Mouse (Mus musculus) limb, embryonic 10.5 days (tissue): ENCODE measurements at regions not wholly inside any gene's neighbourhood (a gene's known extent, or its start where the extent isn't known, plus 50 kb on each side); places are given as distances from the start of the nearest gene placed in this dataset.

Experiments
- DNase-seq: peaks from one replicate; pipeline ENCODE4 v3.0.0-alpha.2; 2017; ENCODE audit warnings: low spot score
- H3K27ac ChIP-seq: fragments of 300-500 bp; sonication (generic); 2 replicates; pipeline ENCODE4 v1.5.1; 2016; ENCODE audit warnings: mild to moderate bottlenecking
- H3K27me3 ChIP-seq: fragments of 300-500 bp; sonication (generic); 2 replicates; pipeline ENCODE4 v1.6.1; 2016; ENCODE audit warnings: low read depth, mild to moderate bottlenecking; ENCODE audit not compliant: poor library complexity, severe bottlenecking
- H3K36me3 ChIP-seq: fragments of 300-500 bp; sonication (generic); 2 replicates; pipeline ENCODE4 v1.6.1; 2016; ENCODE audit warnings: mild to moderate bottlenecking, moderate library complexity
- H3K4me1 ChIP-seq: fragments of 300-500 bp; sonication (generic); 2 replicates; pipeline ENCODE4 v1.6.1; 2016
- H3K4me3 ChIP-seq: fragments of 300-500 bp; sonication (generic); 2 replicates; pipeline ENCODE4 v1.5.1; 2016; ENCODE audit warnings: mild to moderate bottlenecking, moderate library complexity
- H3K9me3 ChIP-seq: fragments of 300-500 bp; sonication (generic); replicated peaks from 2 replicates; pipeline ENCODE4 v1.6.1; 2016; ENCODE audit warnings: mild to moderate bottlenecking
- WGBS: fragments of 180-500 bp; shearing (Covaris S2); methylation state at CpG from one replicate; pipeline ENCODE4 v1.1.7; 2016; 5-methylcytosine and 5-hydroxymethylcytosine counted together

DNA sequence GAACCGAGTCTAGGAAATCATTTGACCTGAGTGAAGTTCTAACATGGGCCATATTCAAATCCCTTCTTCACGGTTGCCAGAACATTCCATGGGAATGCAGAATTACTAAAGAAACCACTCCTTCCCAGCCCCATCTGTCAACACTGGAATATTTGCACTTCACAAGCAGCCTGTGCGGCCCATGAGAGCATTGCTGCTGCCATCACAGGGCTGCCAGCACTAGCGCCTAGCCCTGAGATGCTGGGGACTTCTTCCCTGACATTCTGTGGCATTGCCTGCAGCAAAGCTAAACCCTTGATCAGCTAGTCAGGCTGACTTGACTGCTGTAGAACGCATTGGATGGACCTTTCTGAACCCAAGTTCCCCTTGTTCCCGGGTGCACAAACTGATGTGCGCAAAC lies 258.8 kb downstream of the Lmx1a start:
- 89% methylated on average over 7 of the region's 7 CpGs for WGBS
- Histone ChIP-seq H3K27ac (no peak overlapping the region), H3K36me3 (no peaks in the 10 kb centered on the region), H3K9me3 (no peaks in the 10 kb centered on the region), H3K27me3 (no peaks in the 10 kb centered on the region), H3K4me3 (no peak overlapping the region), H3K4me1 (no peaks in the 10 kb centered on the region)
- DNase-seq: no peak

DNA sequence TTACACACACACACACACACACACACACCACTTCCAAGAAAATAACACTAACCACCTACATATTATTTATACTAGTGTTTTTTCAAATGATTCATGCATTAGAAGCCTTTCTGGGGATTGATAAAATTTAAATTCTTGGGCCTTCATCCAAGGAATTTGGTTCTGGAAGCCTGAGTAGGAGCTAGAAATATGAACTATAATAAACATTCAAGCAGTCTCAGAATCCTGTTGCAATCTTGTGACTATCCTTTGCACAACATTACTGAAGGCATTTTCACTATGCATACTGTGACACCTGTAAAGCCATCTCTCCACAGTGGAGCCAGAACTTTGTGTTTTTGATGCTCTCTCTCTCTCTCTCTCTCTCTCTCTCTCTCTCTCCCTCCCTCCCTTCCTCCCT lies 262.7 kb downstream of the Lmx1a start:
- Histone ChIP-seq H3K4me1 (no peaks in the 10 kb centered on the region), H3K36me3 (no peaks in the 10 kb centered on the region), H3K9me3 (no peaks in the 10 kb centered on the region), H3K4me3 (no peak overlapping the region), H3K27ac (no peak overlapping the region), H3K27me3 (no peaks in the 10 kb centered on the region)
- DNase-seq: no peak

DNA sequence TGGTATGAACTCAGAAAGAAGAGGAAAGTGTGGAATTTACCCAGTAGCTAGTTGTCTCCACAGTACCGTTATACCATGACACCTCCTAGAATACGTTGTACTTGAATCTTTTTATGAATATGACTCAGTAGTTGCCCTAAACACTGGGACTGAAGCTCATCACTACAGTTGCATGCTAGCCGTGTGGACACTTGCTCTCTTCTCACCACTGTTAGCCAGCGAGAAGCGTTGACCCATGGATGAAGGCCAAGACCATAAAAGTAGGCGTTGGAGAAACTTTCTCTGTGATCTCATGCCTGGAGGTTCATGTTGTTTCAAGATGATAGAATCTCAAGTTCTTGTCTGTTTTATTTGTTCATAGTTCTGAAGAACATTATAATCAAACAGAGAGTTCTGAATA lies 269.5 kb downstream of the Lmx1a start:
- Histone ChIP-seq H3K27ac (no peak overlapping the region), H3K4me3 (no peak overlapping the region)

DNA sequence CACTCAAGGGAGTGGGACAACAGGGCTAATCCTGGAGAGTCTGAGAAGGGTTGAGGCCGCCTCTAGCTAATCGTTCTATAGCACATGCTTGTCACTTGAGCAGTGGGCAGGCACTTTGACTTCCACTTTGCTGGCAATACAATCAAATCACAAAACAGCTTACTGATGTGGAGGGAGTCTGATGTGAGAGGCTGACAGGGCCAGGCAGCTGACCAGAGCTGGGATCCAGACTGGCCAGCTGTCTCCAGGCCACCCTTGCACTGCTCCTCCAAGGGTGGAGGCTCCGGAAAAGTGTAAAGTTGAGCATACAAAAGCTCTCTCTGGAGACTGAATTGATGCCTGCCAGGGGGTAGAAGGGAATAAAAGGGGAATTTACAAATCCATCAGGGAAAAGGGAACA lies 280.5 kb downstream of the Lmx1a start:
- Histone ChIP-seq H3K4me3 (no peak overlapping the region), H3K36me3 (no peaks in the 10 kb centered on the region), H3K4me1 (no peaks in the 10 kb centered on the region), H3K9me3 (no peaks in the 10 kb centered on the region), H3K27ac (no peak overlapping the region), H3K27me3 (no peaks in the 10 kb centered on the region)
- 84% methylated on average over 3 of the region's 3 CpGs for WGBS
- no peak for DNase-seq

More for the DNA sequence above, 269.5 kb downstream of the Lmx1a start:
- Histone ChIP-seq H3K4me1 (peaks cover 3% of the 10 kb centered on the region; the same call in 1 of the 2 replicates), H3K9me3 (no peaks in the 10 kb centered on the region), H3K27me3 (no peaks in the 10 kb centered on the region), H3K36me3 (no peaks in the 10 kb centered on the region)
- WGBS: 94% methylated on average over 6 of the region's 6 CpGs
- DNase-seq: no peak

DNA sequence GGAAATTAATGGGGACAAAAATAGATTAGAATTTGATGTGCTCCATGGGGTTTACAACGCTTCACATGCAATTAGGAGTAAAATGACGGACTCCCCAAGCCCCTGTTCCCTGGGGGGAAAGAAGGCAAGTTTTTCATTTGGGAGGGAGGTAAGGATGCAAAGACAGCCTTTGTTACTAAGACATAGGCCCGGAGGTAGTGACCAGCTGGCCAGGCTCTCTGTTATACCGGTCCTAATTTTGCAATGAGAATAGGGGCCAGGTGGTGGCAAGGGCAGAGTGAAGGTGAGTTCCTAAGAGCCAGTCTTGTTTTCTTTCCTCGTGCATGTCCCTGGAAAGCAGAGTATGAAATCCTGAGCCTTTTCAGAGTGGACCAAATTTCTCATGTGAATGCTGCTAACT lies 280.9 kb downstream of the Lmx1a start:
- Histone ChIP-seq H3K9me3 (no peaks in the 10 kb centered on the region), H3K36me3 (no peaks in the 10 kb centered on the region), H3K27me3 (no peaks in the 10 kb centered on the region), H3K4me1 (no peaks in the 10 kb centered on the region), H3K4me3 (no peak overlapping the region), H3K27ac (no peak overlapping the region)
- DNase-seq: no peak
- 85% methylated on average over 5 of the region's 5 CpGs for WGBS

DNA sequence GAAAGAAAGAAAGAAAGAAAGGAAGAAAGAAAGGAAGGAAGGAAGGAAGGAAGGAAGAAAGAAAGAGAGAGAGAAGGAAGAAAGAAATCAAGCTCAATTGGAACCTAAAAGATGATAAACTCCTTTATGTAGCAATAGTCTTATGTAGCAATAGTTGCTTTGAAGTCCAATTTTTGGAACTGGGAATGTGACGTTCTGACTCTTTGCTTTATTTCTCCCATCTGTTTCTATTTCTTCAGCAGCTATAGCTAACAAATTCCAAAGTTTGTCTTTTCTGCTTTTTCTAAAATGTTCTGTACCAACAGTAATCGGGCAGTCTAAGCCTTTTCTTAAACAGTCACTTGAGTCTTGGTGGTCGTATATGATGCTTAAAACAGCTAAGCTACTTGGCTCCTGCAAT lies 287.7 kb downstream of the Lmx1a start:
- WGBS: 84% methylated on average over 3 of the region's 3 CpGs
- H3K9me3 ChIP-seq: no peaks in the 10 kb centered on the region

DNA sequence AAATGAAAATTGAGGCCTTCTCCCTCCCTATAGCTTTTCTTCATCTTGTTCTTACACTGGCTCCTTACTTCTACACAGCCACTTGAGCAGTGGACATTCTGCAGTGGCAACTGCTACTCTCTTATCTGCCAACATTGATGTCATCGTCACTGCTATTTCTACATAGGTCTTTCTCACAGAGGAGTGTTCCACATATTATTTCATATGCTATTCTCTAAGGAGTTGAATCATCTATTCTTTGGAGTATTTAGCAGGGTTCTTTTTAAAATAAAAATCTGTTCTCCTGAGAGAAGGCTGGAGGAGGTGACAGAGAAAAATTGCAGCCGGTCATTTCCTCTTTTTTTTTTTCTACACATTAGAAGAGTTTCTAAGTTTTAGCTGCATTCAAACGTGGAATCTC lies 290.1 kb downstream of the Lmx1a start:
- Histone ChIP-seq H3K27ac (no peak overlapping the region), H3K4me1 (no peaks in the 10 kb centered on the region), H3K27me3 (no peaks in the 10 kb centered on the region), H3K36me3 (no peaks in the 10 kb centered on the region), H3K9me3 (no peaks in the 10 kb centered on the region), H3K4me3 (no peak overlapping the region)
- DNase-seq: no peak
- 84% methylated on average over 3 of the region's 3 CpGs for WGBS

More for the DNA sequence above, 287.7 kb downstream of the Lmx1a start:
- H3K27me3 ChIP-seq: no peaks in the 10 kb centered on the region
- H3K36me3 ChIP-seq: no peaks in the 10 kb centered on the region
- no peak overlapping the region for H3K4me3 ChIP-seq
- no peaks in the 10 kb centered on the region for H3K4me1 ChIP-seq
- no peak overlapping the region for H3K27ac ChIP-seq
- DNase-seq: no peak

DNA sequence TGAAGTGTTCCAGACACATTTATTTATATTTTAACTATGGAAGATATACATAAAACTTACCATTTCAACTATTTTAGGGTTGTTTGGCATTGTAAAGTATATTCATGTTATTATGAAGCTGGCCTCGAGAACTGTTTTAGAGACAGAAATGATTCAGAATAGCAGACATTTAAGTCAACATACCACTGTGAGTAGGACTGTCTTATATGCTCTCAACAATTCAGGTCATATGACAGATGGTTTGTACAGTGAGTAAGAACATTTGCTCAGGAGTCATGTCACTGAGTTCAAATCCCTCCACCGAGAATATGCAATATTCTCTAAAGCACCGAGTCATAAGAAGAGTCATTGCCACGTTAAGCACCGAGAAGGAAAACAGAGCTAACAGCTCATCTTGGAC lies 290.6 kb downstream of the Lmx1a start:
- DNase-seq: no peak
- Histone ChIP-seq H3K4me1 (no peaks in the 10 kb centered on the region), H3K27ac (no peak overlapping the region), H3K36me3 (no peaks in the 10 kb centered on the region), H3K9me3 (no peaks in the 10 kb centered on the region), H3K27me3 (no peaks in the 10 kb centered on the region), H3K4me3 (no peak overlapping the region)
- 94% methylated on average over 5 of the region's 5 CpGs for WGBS

DNA sequence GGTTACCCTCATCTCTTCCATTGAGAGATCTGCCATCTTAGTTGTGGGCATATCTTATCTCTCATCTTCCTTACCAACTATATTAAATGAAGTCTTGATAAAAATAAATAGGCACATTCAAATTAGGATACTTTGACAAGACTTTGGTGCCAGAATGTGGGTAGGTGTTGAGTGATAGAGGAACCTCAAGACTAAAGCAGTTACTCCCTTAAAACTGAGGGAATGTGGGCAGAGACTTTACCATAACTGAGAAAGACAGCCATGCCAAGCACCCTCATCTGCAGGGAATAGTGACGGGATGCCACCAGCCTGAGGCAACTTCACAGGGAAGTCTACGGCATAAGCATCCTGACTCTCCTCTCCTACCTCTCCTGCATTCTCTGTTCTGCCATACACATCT lies 292.3 kb downstream of the Lmx1a start:
- no peak for DNase-seq
- H3K36me3 ChIP-seq: no peaks in the 10 kb centered on the region
- 85% methylated on average over 2 of the region's 2 CpGs for WGBS
- H3K27ac ChIP-seq: no peak overlapping the region
- no peaks in the 10 kb centered on the region for H3K9me3 ChIP-seq
- no peaks in the 10 kb centered on the region for H3K4me1 ChIP-seq
- no peak overlapping the region for H3K4me3 ChIP-seq
- no peaks in the 10 kb centered on the region for H3K27me3 ChIP-seq

DNA sequence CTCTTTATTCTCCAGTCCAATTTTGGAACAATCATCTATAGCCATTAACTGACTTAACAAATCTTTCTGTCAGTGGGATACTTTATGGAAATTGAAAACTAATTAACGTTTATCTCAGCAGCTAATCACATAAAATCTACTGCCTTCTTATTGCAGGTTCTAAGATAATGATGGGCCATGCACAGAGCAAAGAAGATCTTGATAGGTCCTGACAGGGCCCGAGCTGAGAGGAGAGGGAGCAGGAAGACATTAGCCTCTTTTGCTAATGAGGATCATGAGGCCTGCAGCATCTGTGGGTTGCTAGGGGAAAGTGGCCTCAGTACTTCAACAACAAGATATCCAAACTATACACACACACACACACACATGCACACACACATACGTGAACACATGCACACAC lies 318.4 kb downstream of the Lmx1a start:
- 90% methylated on average over 3 of the region's 3 CpGs for WGBS
- Histone ChIP-seq H3K9me3 (no peaks in the 10 kb centered on the region), H3K36me3 (no peaks in the 10 kb centered on the region), H3K27me3 (no peaks in the 10 kb centered on the region), H3K4me1 (no peaks in the 10 kb centered on the region), H3K4me3 (no peak overlapping the region), H3K27ac (no peak overlapping the region)
- no peak for DNase-seq

DNA sequence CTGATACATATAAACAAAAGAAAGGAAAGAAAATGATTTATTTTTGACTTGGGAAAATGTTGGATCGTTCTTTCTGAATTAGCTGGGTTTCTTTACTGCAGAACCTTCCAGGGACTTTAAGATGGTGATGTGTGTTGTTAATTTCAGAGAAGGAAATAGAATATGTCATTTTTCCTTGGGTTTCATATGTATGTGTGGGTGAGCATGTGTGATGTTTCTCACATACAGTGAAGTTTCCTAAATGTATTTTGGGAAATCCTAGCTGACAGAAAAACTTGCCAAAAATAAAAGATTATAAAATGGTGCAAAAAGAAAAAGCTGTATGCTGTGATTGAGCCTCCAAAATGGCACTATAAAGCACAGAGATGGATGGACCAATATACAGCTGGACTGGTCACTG lies 319.2 kb downstream of the Lmx1a start:
- WGBS: 85% methylated on average over 1 of the region's 1 CpGs
- no peaks in the 10 kb centered on the region for H3K9me3 ChIP-seq
- H3K27me3 ChIP-seq: no peaks in the 10 kb centered on the region
- no peak for DNase-seq
- no peaks in the 10 kb centered on the region for H3K36me3 ChIP-seq
- no peaks in the 10 kb centered on the region for H3K4me1 ChIP-seq
- no peak overlapping the region for H3K4me3 ChIP-seq
- no peak overlapping the region for H3K27ac ChIP-seq

DNA sequence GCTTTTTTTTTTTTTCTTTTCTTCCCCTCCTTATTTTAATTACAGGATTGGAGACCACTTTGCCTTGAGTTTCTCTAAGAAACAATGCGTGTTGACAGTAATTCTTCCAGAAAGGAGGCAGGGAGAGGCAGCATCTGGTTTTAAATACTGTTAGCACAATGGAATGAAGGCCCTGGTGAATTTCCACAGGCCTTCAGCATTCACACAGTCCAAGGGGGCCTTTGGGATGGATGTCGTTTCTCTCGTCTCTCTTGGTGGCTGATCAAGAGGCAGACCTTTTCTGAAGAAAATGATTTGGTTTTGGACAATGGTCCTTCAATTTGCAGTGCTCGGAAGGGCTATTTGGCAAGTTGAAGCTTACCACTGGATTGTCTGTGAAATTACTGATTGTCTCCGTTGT lies 321.4 kb downstream of the Lmx1a start:
- WGBS: 83% methylated on average over 5 of the region's 5 CpGs
- H3K36me3 ChIP-seq: no peaks in the 10 kb centered on the region
- H3K27me3 ChIP-seq: no peaks in the 10 kb centered on the region
- no peak overlapping the region for H3K4me3 ChIP-seq
- H3K4me1 ChIP-seq: no peaks in the 10 kb centered on the region
- DNase-seq: no peak
- H3K27ac ChIP-seq: no peak overlapping the region
- no peaks in the 10 kb centered on the region for H3K9me3 ChIP-seq

DNA sequence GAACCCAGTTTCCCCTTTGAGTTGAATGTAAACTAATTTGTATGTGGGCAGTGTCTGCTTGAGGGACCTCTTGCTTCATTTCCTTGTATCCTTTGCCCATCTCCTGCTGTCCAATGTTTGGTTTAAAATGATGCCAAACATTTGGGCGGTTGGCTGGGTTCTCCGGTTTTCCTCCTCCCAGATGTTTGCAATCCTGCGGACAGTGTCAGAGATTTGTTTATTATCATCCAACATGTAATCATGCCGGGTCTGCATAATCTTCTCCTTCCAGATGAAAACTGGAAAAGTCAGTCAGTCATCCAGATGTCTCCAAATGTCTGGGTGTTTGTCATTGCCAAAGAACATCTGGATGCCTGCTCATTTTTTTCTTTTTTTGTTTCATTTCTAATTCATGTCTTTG lies 323.0 kb downstream of the Lmx1a start:
- DNase-seq: no peak
- H3K27ac ChIP-seq: no peak overlapping the region
- H3K9me3 ChIP-seq: no peaks in the 10 kb centered on the region
- no peaks in the 10 kb centered on the region for H3K36me3 ChIP-seq
- WGBS: 88% methylated on average over 4 of the region's 4 CpGs
- H3K4me3 ChIP-seq: no peak overlapping the region
- H3K27me3 ChIP-seq: no peaks in the 10 kb centered on the region
- no peaks in the 10 kb centered on the region for H3K4me1 ChIP-seq

DNA sequence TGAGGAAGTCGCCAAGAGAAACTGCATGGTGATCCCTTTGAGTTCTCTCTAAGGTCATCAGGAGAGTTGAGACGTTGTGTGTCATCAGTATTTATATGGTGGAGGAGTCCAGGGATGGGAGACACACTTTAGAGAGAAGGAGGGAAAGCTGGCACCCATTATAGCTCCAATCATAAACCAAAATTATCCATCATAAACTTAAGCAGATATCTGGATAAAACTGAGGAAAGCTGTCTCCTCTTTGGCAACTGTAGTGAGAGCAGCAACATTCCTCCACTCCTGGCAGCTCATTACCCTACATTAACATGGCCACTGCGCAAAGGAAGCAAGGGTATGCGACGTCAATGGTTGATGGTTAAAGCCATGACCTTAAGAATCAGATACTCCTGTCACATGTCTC lies 323.6 kb downstream of the Lmx1a start:
- Histone ChIP-seq H3K4me1 (no peaks in the 10 kb centered on the region), H3K27me3 (no peaks in the 10 kb centered on the region), H3K27ac (no peak overlapping the region), H3K4me3 (no peak overlapping the region), H3K36me3 (no peaks in the 10 kb centered on the region), H3K9me3 (no peaks in the 10 kb centered on the region)
- no peak for DNase-seq
- WGBS: 82% methylated on average over 5 of the region's 5 CpGs
